Mouse (Mus musculus) intestine, postnatal 0 days (tissue): ENCODE data around the gene Clip2. TPM values are rescaled to one million over a fixed set of nuclear protein-coding genes. Genes with fewer than 3 reads are reported as not detected.

Experiments
- ATAC-seq: fragments of 200-750 bp; cut with Nextera tagmentation; 2 replicates; pipeline ENCODE4 v1.8.0; 2017; ENCODE audit warnings: mild to moderate bottlenecking, moderate TSS enrichment, moderate library complexity
- H3K27ac ChIP-seq: fragments of 300-500 bp; sonication (generic); 2 replicates; pipeline ENCODE4 v1.5.1; 2014; ENCODE audit warnings: mild to moderate bottlenecking, low read depth, low read length, moderate library complexity
- H3K27me3 ChIP-seq: fragments of 300-500 bp; sonication (generic); replicated peaks from 2 replicates; pipeline ENCODE4 v1.6.1; 2014; ENCODE audit warnings: low read length, mixed read lengths; ENCODE audit not compliant: control insufficient read depth, insufficient read depth
- H3K36me3 ChIP-seq: fragments of 300-500 bp; sonication (generic); 2 replicates; pipeline ENCODE4 v1.6.1; 2014; ENCODE audit warnings: mild to moderate bottlenecking, moderate library complexity; ENCODE audit not compliant: control insufficient read depth, insufficient read depth
- H3K4me1 ChIP-seq: fragments of 300-500 bp; sonication (generic); replicated peaks from 2 replicates; pipeline ENCODE4 v1.6.1; 2014; ENCODE audit warnings: antibody characterized with exemption, low read length, mixed read lengths; ENCODE audit not compliant: control insufficient read depth, insufficient read depth
- H3K4me2 ChIP-seq: fragments of 300-500 bp; sonication (generic); replicated peaks from 2 replicates; pipeline ENCODE4 v1.6.1; 2014; ENCODE audit warnings: low read depth, mild to moderate bottlenecking, moderate library complexity
- H3K4me3 ChIP-seq: fragments of 300-500 bp; sonication (generic); 2 replicates; pipeline ENCODE4 v1.5.1; 2014; ENCODE audit warnings: low read depth, low read length
- H3K9ac ChIP-seq: fragments of 300-500 bp; sonication (generic); 2 replicates; pipeline ENCODE4 v1.6.1; 2014; ENCODE audit warnings: mild to moderate bottlenecking, low read depth, low read length
- H3K9me3 ChIP-seq: fragments of 300-500 bp; sonication (generic); 2 replicates; pipeline ENCODE4 v1.6.1; 2016; ENCODE audit warnings: mixed run types; ENCODE audit not compliant: control insufficient read depth
- CTCF ChIP-seq: sonication (generic); IDR thresholded peaks from 2 replicates; pipeline ENCODE4 v1.5.1; 2016; ENCODE audit warnings: low read depth, mild to moderate bottlenecking, control low read depth, antibody characterized with exemption, moderate library complexity
- WGBS: fragments of 180-500 bp; shearing (Covaris S2); extraction: QIAGEN DNeasy Blood & Tissue Kit; methylation state at CpG from one replicate; pipeline ENCODE4 v1.1.7; 2014; 5-methylcytosine and 5-hydroxymethylcytosine counted together
- polyA plus RNA-seq: library from polyadenylated mRNA; unstranded; fragments of >200 nt; fragmentation: Nextera tagmentation; extraction: Ambion mirVana; gene quantifications from 2 replicates; pipeline ENCODE4 v1.2.1, GENCODE M21; 2015

Clip2 gene
- polyA plus RNA-seq, 1 experiment from 2014 or later = 2.6 TPM

DNA sequence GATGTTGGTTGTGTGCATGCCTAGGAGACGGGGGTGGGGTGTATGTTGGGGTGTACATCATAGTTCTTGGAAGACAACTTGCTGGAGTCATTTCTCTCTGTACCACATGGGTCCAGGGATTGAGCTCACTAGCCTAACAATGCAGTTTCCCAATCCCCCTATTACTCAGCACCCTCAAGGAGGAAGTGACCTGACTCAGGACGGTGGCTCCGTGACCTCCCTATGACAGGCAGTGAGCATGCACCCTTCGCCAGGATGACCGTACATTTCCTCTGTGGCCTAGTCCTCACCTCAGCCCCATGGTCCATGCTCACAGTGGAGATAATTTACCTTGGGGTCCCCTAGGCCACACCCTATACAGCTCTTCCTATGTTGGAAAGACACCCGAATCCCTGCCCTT lies 19.8 kb downstream of the Clip2 start:
- Histone ChIP-seq H3K36me3 (peaks cover 43% of the 10 kb centered on the region), H3K27me3 (no peaks in the 10 kb centered on the region), H3K4me3 (no peak overlapping the region), H3K27ac (no peak overlapping the region), H3K9ac (no peak overlapping the region), H3K9me3 (no peaks in the 10 kb centered on the region), H3K4me1 (no peaks in the 10 kb centered on the region), H3K4me2 (no peak overlapping the region)
- no peak for TF ChIP-seq CTCF
- 91% methylated on average over 6 of the region's 6 CpGs for WGBS
- ATAC-seq = no peak

DNA sequence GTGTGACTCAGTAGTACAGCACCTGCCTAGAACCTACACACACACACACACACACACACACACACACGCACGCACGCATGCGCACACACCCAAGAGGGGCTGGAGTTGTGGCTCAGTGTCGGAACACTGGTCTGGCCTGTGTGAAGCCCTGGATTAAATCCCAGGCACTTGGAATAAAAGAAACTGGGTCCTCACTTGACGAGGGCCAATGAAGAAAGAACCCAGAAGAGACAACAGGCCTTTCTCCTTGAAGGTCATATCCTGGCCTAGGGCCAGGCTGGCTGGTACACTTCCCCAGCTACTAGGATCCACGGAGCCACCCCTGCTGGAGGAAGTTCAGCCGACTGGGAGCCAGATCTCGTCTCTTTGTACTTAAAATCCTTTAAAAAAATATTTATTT lies 20.6 kb downstream of the Clip2 start:
- H3K9ac ChIP-seq = no peak overlapping the region
- H3K9me3 ChIP-seq = no peaks in the 10 kb centered on the region
- WGBS = 73% methylated on average over 9 of the region's 9 CpGs
- no peak for TF ChIP-seq CTCF
- no peak overlapping the region for H3K4me3 ChIP-seq
- H3K27me3 ChIP-seq = no peaks in the 10 kb centered on the region
- H3K4me1 ChIP-seq = no peaks in the 10 kb centered on the region
- no peak for ATAC-seq
- peaks cover 42% of the 10 kb centered on the region for H3K36me3 ChIP-seq
- no peak overlapping the region for H3K27ac ChIP-seq
- H3K4me2 ChIP-seq = no peak overlapping the region

DNA sequence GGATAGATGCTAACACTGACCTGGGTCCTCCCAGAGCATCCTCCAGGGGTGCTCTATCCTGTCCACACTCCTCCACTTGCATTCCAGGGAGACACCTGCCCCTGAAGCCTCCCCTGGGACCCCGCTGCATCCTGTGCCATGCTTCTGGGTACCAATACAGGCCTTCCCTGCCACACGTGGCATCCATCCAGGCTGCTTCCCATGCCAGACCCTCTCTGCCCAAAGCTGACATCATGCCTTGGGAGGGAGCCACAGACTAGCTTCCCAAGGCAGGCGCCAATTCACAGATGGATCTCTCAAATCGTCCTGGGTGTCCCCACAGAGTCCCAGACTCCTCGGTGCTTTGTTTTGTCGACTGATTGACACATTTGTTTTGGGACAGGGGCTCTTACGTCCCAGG lies 21.4 kb downstream of the Clip2 start:
- Histone ChIP-seq H3K4me3 (no peak overlapping the region), H3K27me3 (no peaks in the 10 kb centered on the region), H3K9ac (no peak overlapping the region), H3K4me1 (no peaks in the 10 kb centered on the region), H3K27ac (no peak overlapping the region), H3K4me2 (no peak overlapping the region), H3K9me3 (no peaks in the 10 kb centered on the region), H3K36me3 (peaks cover 46% of the 10 kb centered on the region)
- WGBS = 83% methylated on average over 7 of the region's 7 CpGs
- no peak for TF ChIP-seq CTCF
- no peak for ATAC-seq

DNA sequence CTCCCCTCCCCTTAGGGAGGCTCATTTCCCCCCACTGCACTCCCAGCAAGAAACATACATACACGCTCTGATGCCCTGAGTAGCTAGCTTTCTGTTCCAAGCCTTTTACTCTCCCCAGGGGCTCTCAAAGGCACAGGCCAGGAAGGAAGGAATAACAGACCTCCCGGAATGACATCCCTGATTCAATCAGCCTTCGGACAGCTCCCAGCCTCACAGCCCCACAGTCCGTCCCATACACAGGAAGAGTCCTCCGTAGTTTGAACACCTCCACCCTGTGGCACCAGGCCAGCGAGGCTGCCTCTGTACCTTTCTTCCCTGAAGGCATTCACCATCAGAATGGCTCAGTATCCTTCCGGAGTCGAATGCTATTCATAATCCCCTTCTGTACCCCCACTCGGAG lies 23.7 kb downstream of the Clip2 start:
- H3K36me3 ChIP-seq = peaks cover 23% of the 10 kb centered on the region
- H3K4me3 ChIP-seq = no peak overlapping the region
- no peak overlapping the region for H3K27ac ChIP-seq
- WGBS = 54% methylated on average over 9 of the region's 9 CpGs
- no peak overlapping the region for H3K4me2 ChIP-seq
- H3K9me3 ChIP-seq = no peaks in the 10 kb centered on the region
- no peaks in the 10 kb centered on the region for H3K4me1 ChIP-seq
- TF ChIP-seq CTCF = no peak
- no peak for ATAC-seq
- H3K9ac ChIP-seq = no peak overlapping the region
- no peaks in the 10 kb centered on the region for H3K27me3 ChIP-seq

DNA sequence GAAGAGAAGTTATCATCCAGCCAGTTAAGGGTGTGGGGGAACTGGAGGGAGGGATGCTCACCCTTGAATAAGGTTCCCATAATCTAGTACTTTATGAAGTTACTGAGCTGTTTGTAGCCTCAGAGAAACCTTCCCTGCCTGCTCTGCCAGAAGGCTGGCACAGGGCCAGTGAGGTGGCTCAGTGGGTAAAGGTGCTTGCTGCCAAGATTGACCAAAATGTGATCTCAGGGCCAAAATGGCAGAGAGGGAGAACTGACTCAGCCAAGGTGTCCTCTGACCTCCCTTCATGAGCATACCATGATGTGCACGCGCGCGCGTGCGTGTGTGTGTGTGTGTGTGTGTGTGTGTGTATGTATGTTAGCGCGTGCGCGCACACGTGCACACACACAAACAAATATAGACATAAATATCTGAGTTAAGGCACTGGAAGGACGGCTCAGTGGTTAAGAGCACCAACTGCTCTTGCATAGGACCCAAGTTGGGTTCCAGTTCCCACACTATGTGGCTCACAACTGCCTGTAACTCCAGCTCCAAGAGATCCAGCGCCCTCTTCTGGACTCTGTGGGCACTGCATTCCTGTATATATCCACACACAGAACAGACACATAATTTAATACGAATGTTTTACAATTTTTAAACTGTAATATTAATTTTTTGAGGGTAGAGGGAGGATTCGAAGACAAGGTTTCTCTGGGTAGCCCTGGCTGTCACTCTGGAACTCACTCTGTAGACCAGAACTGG lies 26.1 kb downstream of the Clip2 start:
- Histone ChIP-seq H3K4me3 (no peak overlapping the region), H3K27ac (no peak overlapping the region), H3K36me3 (peaks cover 22% of the 10 kb centered on the region), H3K4me2 (no peak overlapping the region), H3K9ac (no peak overlapping the region), H3K4me1 (no peaks in the 10 kb centered on the region), H3K9me3 (no peaks in the 10 kb centered on the region), H3K27me3 (no peaks in the 10 kb centered on the region)
- TF ChIP-seq CTCF = peak; percentile 53
- ATAC-seq = no peak
- 89% methylated on average over 15 of the region's 15 CpGs for WGBS

DNA sequence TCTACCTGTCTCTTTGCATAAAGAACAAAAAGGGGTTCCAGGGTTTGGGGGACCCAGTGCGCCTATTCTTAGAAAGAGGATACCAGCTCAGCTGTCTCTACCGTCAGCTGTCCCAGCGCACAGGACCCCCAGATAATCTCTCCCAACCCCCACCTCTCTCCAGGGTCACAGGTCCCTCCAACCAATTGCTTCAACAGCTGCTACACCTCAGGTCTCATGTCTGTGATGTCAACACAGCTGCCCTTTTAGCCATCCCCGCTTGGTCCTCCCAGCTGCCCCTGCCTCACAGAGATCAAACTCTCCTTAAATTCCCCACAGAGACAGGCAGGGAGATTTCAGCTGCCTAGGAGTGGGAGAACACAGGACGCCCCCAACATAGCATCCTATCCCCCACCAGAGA lies 28.5 kb downstream of the Clip2 start:
- Histone ChIP-seq H3K9ac (no peak overlapping the region), H3K27me3 (no peaks in the 10 kb centered on the region), H3K4me3 (no peak overlapping the region), H3K36me3 (peaks cover 43% of the 10 kb centered on the region), H3K4me1 (no peaks in the 10 kb centered on the region), H3K4me2 (no peak overlapping the region), H3K9me3 (no peaks in the 10 kb centered on the region), H3K27ac (no peak overlapping the region)
- WGBS = 90% methylated on average over 5 of the region's 5 CpGs
- ATAC-seq = no peak
- TF ChIP-seq CTCF = no peak
